26 mouse cellular contexts compared by ENCODE assay signal in the genomic region with DNA sequence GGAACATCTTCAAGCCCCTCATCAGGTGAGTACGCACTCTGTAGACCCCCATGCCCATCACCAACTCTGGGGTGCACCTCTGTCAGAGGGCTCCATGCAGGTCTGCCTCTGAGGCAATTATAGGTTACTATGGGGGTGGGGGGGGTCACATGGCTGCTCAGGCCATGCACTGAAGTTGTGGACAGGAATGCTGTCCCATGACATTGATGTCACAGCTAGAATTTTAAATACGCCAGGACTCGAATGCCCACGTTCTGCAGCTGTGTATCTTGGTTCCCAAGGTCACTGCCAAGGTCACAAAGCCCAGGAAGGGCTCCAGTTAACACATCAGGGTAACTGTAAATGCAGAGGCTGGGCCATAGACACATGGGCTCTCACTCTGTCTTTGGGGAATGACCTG. TPM values are rescaled to one million over a fixed set of nuclear protein-coding genes. Genes with fewer than 3 reads are reported as not detected.
"Had no signal": no experiment of that assay in that cellular context is flagged by ENCODE, and none has a peak within 500 bp of the region (broad histone marks: within the 10 kb centered on the region; RNA-seq: fewer than 3 reads in every experiment).

No protein-coding gene starts in this region.

- H3K27ac ChIP-seq: forebrain, embryonic 15.5 days; hindbrain, embryonic 13.5 days; hindbrain, embryonic 15.5 days; hindbrain, postnatal 0 days; kidney, embryonic 15.5 days; kidney, postnatal 0 days; limb, embryonic 13.5 days; limb, embryonic 15.5 days; liver, embryonic 12.5 days; liver, embryonic 14.5 days had no signal

- H3K9me3 ChIP-seq: forebrain, embryonic 15.5 days; hindbrain, embryonic 13.5 days; hindbrain, embryonic 15.5 days; kidney, embryonic 15.5 days; limb, embryonic 13.5 days; limb, embryonic 15.5 days; liver, embryonic 12.5 days had no signal

- H3K4me1 ChIP-seq: forebrain, embryonic 15.5 days; hindbrain, embryonic 13.5 days; hindbrain, embryonic 15.5 days; limb, embryonic 15.5 days; liver, embryonic 12.5 days had no signal

- H3K36me3 ChIP-seq: forebrain, embryonic 15.5 days; hindbrain, embryonic 13.5 days; hindbrain, embryonic 15.5 days; kidney, embryonic 15.5 days; limb, embryonic 13.5 days; limb, embryonic 15.5 days; liver, embryonic 12.5 days had no signal

- H3K4me3 ChIP-seq: forebrain, embryonic 15.5 days; hindbrain, embryonic 13.5 days; hindbrain, embryonic 15.5 days; kidney, embryonic 15.5 days; limb, embryonic 13.5 days; limb, embryonic 15.5 days; liver, embryonic 12.5 days had no signal

- H3K27me3 ChIP-seq: forebrain, embryonic 15.5 days; hindbrain, embryonic 15.5 days; kidney, embryonic 15.5 days; limb, embryonic 13.5 days; limb, embryonic 15.5 days; liver, embryonic 12.5 days had no signal

- H3K9ac ChIP-seq: forebrain, embryonic 15.5 days; forebrain, postnatal 0 days; hindbrain, embryonic 13.5 days; hindbrain, embryonic 15.5 days; kidney, embryonic 15.5 days; limb, embryonic 13.5 days; limb, embryonic 15.5 days; liver, embryonic 12.5 days; liver, embryonic 14.5 days had no signal

- DNase-seq: forebrain, postnatal 0 days; gastrocnemius, postnatal 14 days; gastrocnemius, postnatal 36 days; heart, adult 11 months; kidney, adult 11 months; kidney, adult 2 months; kidney, adult 9 months; kidney, postnatal 14 days; kidney, postnatal 36 days; layer of hippocampus, adult 9-11 months; layer of hippocampus, postnatal 36 days; left cerebral cortex, postnatal 4 days had no signal

- H3K4me2 ChIP-seq: forebrain, embryonic 15.5 days; hindbrain, embryonic 13.5 days; hindbrain, embryonic 15.5 days; kidney, embryonic 15.5 days; limb, embryonic 13.5 days; limb, embryonic 15.5 days; liver, embryonic 12.5 days had no signal

- ATAC-seq: forebrain, embryonic 15.5 days; forebrain, postnatal 0 days; hindbrain, postnatal 0 days; intestine, embryonic 16.5 days; liver, embryonic 12.5 days had no signal

RNA-seq across cellular contexts. Expression of gene Arhgap8, which starts 26.0 kb away (rescaled TPM):
- total RNA-seq: hematopoietic stem cell, adult 5-6 weeks; layer of hippocampus, postnatal 14 days; liver, adult 2 months had no signal
